Mouse (Mus musculus) 3T3-L1 (cell line): ENCODE measurements around the gene Zbtb8b.
"Not testable (repeated sequence)": the region's sequence is repeated elsewhere in the genome, so short reads cannot be mapped to it uniquely, and the experiment has no call there.

Experiments used
- DNase-seq: peaks from one replicate; pipeline ENCODE4 v3.0.0-alpha.2; 2015; ENCODE audit warnings: low read depth, low spot score

Zbtb8b gene

GRCm38 (mm10) chr4:129440340-129441063 is at the start of gene Zbtb8b:
Zbtb8b (minus strand) TSS chr4:129440853.
- no peak for DNase-seq

GRCm38 (mm10) chr4:129481090-129481489 is 40.4 kb upstream of the Zbtb8b start:
- no peak for DNase-seq

- DNase-seq: no peak
These were observed 39.2 kb upstream of the Zbtb8b start for GRCm38 (mm10) chr4:129479863-129480262.

GRCm38 (mm10) chr4:129476047-129476446 is 35.4 kb upstream of the Zbtb8b start:
- DNase-seq: no peak

- no peak for DNase-seq
These were observed 23.7 kb upstream of the Zbtb8b start for GRCm38 (mm10) chr4:129464286-129464815.

GRCm38 (mm10) chr4:129463097-129464059 is 22.7 kb upstream of the Zbtb8b start:
- no peak for DNase-seq

GRCm38 (mm10) chr4:129462118-129462517 is 21.5 kb upstream of the Zbtb8b start:
- peak; percentile 9 for DNase-seq

- peak; percentile 100 for DNase-seq
These were observed 20.7 kb upstream of the Zbtb8b start, which contains the start of gene Bsdc1 for GRCm38 (mm10) chr4:129461183-129461960. Bsdc1 (plus strand) TSS chr4:129461581.

- DNase-seq: no peak
These were observed 20.2 kb upstream of the Zbtb8b start for GRCm38 (mm10) chr4:129460827-129461182.

GRCm38 (mm10) chr4:129459726-129460125 is 19.1 kb upstream of the Zbtb8b start:
- DNase-seq: no peak

GRCm38 (mm10) chr4:129457311-129457710 is 16.7 kb upstream of the Zbtb8b start:
- DNase-seq: not testable (repeated sequence)

- no peak for DNase-seq
These were observed 15.5 kb upstream of the Zbtb8b start for GRCm38 (mm10) chr4:129456126-129456525.

- DNase-seq: peak; percentile 94
These were observed 14.6 kb upstream of the Zbtb8b start for GRCm38 (mm10) chr4:129455265-129455664.

GRCm38 (mm10) chr4:129451471-129452169 is 11.0 kb upstream of the Zbtb8b start:
- DNase-seq: no peak

- DNase-seq: peak; percentile 19
These were observed 10.2 kb upstream of the Zbtb8b start for GRCm38 (mm10) chr4:129450851-129451250.

GRCm38 (mm10) chr4:129448713-129449112 is 8.1 kb upstream of the Zbtb8b start:
- no peak for DNase-seq

GRCm38 (mm10) chr4:129447778-129448563 is 7.3 kb upstream of the Zbtb8b start:
- peak; percentile 49 for DNase-seq

GRCm38 (mm10) chr4:129447360-129447759 is 6.7 kb upstream of the Zbtb8b start:
- DNase-seq: no peak

GRCm38 (mm10) chr4:129441145-129441544 is 492 bp upstream of the Zbtb8b start:
- DNase-seq: no peak

- DNase-seq: peak; percentile 21
These were observed 22.3 kb downstream of the Zbtb8b start for GRCm38 (mm10) chr4:129418321-129418720.
